Mouse (Mus musculus) embryonic facial prominence, embryonic 12.5 days (tissue): ENCODE measurements around the gene Tlr5. TPM values are rescaled to one million over a fixed set of nuclear protein-coding genes. Genes with fewer than 3 reads are reported as not detected.

Experiments used
- ATAC-seq: fragments of 200-750 bp; cut with Nextera tagmentation; 2 replicates; pipeline ENCODE4 v1.8.0; 2017; ENCODE audit not compliant: insufficient number of reproducible peaks, insufficient read depth, low FRiP score, low TSS enrichment
- H3K27ac ChIP-seq: fragments of 300-500 bp; sonication (generic); 2 replicates; pipeline ENCODE4 v1.5.1; 2016; ENCODE audit warnings: mild to moderate bottlenecking
- H3K27me3 ChIP-seq: fragments of 300-500 bp; sonication (generic); 2 replicates; pipeline ENCODE4 v1.6.1; 2016; ENCODE audit warnings: mild to moderate bottlenecking, moderate library complexity
- H3K36me3 ChIP-seq: fragments of 300-500 bp; sonication (generic); 2 replicates; pipeline ENCODE4 v1.6.1; 2016; ENCODE audit warnings: mild to moderate bottlenecking
- H3K4me1 ChIP-seq: fragments of 300-500 bp; sonication (generic); 2 replicates; pipeline ENCODE4 v1.6.1; 2016
- H3K4me2 ChIP-seq: fragments of 300-500 bp; sonication (generic); replicated peaks from 2 replicates; pipeline ENCODE4 v1.6.1; 2016; ENCODE audit warnings: mild to moderate bottlenecking, moderate library complexity
- H3K4me3 ChIP-seq: fragments of 300-500 bp; sonication (generic); 2 replicates; pipeline ENCODE4 v1.5.1; 2016; ENCODE audit warnings: mild to moderate bottlenecking
- H3K9ac ChIP-seq: fragments of 300-500 bp; sonication (generic); 2 replicates; pipeline ENCODE4 v1.6.1; 2016; ENCODE audit warnings: mild to moderate bottlenecking, moderate library complexity
- H3K9me3 ChIP-seq: fragments of 300-500 bp; sonication (generic); 2 replicates; pipeline ENCODE4 v1.6.1; 2016; ENCODE audit warnings: mild to moderate bottlenecking, moderate library complexity
- WGBS: fragments of 180-500 bp; shearing (Covaris S2); methylation state at CpG from one replicate; pipeline ENCODE4 v1.1.7; 2016; 5-methylcytosine and 5-hydroxymethylcytosine counted together
- polyA plus RNA-seq: library from polyadenylated mRNA; unstranded; fragments of >200 nt; fragmentation: Nextera tagmentation; extraction: Ambion mirVana; gene quantifications from 2 replicates; pipeline ENCODE4 v1.2.1, GENCODE M21; 2016

The Tlr5 gene
- polyA plus RNA-seq, 1 experiment from 2014 or later = 0.52 TPM

DNA sequence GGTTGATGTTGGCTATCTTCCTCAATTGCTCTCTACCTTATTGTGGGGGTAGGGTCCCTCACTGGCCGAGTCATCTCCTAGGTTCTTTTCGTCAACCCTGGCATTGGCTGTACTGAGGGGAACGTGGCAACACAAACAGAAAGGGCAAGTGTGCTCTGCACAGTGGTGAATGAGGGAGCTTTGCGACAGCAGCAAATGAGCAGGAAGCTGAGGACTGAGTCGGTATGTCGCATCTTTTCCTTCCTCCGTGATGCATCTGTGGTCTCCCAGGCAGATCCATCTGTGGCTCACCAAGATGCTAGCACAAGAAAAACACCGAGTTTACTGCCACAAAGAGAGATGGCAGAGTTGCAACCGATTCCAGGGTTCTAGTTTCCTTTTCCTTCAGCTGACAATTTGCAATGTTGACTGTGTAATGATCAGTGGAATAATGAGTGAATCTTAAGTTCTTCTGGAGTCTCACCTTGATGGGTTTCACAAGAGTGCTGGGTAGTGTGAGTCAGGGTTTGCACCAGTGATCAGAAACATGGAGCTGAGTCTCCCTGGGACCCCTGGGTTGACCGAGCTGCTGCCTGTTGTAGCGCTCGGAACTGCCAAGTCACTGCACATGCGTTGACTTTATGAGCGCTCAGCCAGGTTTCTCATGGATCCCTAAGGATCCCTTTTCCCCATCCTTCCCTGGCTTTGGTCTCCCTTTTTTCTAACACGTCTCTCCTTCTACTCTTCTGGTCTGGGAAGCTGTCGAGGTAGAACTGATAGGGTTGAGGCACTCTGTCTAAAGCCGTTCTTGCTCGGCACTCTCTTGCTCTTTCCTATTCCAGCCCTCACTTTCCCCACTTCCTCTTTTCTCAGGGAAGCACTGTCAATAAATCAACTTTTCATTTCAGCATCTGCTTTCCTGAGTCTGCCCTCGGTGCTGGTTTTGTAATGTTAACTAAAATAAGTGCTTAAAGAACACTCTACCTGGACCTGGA lies 26.4 kb upstream of the Tlr5 start:
- Histone ChIP-seq H3K4me2 (no peak overlapping the region), H3K4me3 (no peak overlapping the region), H3K9ac (no peak overlapping the region), H3K36me3 (no peaks in the 10 kb centered on the region), H3K27me3 (no peaks in the 10 kb centered on the region), H3K4me1 (no peaks in the 10 kb centered on the region), H3K27ac (no peak overlapping the region), H3K9me3 (no peaks in the 10 kb centered on the region)
- WGBS = 84% methylated on average over 19 of the region's 19 CpGs
- no peak for ATAC-seq

GRCm38 (mm10) chr1:182935469-182935868 lies 19.1 kb upstream of the Tlr5 start:
- H3K36me3 ChIP-seq = no peaks in the 10 kb centered on the region
- no peak for ATAC-seq
- H3K27ac ChIP-seq = no peak overlapping the region
- 0 out of 2 replicates have a peak, but pooled peaks cover 3% of the 10 kb centered on the region for H3K4me1 ChIP-seq
- no peak overlapping the region for H3K9ac ChIP-seq
- WGBS = 35% methylated on average over 6 of the region's 6 CpGs
- H3K27me3 ChIP-seq = no peaks in the 10 kb centered on the region
- H3K4me2 ChIP-seq = no peak overlapping the region
- H3K9me3 ChIP-seq = no peaks in the 10 kb centered on the region
- H3K4me3 ChIP-seq = no peak overlapping the region

DNA sequence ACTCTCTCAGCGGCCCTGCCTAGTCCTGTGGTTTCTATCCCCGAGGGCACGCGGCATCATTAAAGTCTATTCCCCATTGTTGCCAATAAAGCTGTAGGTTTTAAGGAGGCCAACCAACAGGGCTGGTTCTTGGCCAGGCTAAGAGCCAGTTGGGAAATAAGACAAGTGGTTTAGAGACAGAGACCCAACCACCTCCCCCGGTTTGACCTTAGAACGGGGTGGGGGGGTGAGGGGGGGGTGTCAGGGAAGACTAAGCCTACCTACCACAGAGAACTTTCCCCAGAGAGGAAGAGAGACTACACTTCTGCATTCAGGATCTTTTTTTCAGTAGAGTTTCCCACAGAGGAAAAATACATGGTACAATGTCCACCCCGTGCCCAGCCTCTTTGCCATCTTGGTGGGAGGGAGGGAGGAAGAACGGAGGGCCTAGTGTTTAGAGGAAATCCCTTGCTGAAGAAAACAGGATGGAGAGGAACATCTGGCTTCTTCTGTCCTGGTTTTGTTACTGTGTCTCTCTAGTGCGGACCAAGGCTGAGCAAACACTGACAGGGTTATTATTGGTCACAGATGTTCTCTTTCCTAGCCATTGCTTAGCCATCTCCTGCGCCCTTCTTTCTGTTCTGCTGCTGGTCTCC lies 17.0 kb upstream of the Tlr5 start:
- no peaks in the 10 kb centered on the region for H3K27me3 ChIP-seq
- no peak overlapping the region for H3K27ac ChIP-seq
- 0 out of 2 replicates have a peak, but pooled peaks cover 3% of the 10 kb centered on the region for H3K4me1 ChIP-seq
- no peak for ATAC-seq
- WGBS = 46% methylated on average over 10 of the region's 10 CpGs
- no peaks in the 10 kb centered on the region for H3K9me3 ChIP-seq
- H3K36me3 ChIP-seq = no peaks in the 10 kb centered on the region
- H3K9ac ChIP-seq = no peak overlapping the region
- no peak overlapping the region for H3K4me3 ChIP-seq
- H3K4me2 ChIP-seq = no peak overlapping the region

DNA sequence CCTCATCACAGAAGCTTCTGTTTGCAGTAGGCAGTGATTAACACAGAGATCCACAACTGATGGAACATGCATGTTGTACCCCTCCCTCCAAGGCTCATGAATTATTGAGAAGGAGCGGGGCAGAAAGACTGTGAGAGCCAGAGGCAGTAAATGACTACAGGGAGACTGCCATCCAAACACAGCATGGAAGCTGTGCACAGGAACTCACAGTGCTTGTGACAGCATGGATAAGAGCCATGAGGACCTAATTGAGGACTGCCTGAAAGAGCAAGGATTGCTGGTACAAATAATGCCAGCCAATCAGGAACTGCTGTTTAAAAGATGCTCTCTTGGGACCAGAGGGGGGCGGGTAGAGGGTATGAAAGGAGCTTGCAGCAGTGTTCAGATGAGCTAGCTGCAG lies 12.7 kb upstream of the Tlr5 start:
- no peaks in the 10 kb centered on the region for H3K27me3 ChIP-seq

DNA sequence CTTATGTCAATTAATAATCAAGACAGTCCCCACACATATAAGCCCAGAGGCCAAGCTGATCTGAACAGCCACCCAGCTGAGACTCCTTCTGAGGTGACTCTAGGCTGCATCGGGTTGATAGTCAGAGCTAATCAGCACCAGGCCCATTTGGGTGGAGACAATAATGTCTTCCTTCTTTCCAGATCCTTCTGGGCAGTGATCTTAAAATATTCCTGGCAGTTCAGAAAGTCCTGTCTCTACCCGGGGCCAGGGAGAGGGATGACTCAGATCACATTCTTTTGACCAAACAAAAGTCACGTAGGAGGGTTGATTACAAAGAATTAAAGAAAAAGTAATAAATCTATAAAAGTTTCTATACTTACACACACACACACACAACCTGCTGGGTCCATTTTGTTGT lies 10.7 kb upstream of the Tlr5 start:
- 88% methylated on average over 3 of the region's 3 CpGs for WGBS
- Histone ChIP-seq H3K9ac (no peak overlapping the region), H3K36me3 (no peaks in the 10 kb centered on the region), H3K9me3 (0 out of 2 replicates have a peak, but pooled peaks cover 4% of the 10 kb centered on the region), H3K27me3 (no peaks in the 10 kb centered on the region), H3K4me2 (no peak overlapping the region), H3K4me3 (no peak overlapping the region), H3K4me1 (no peaks in the 10 kb centered on the region), H3K27ac (no peak overlapping the region)
- ATAC-seq = no peak

More for the DNA sequence above, 12.7 kb upstream of the Tlr5 start:
- Histone ChIP-seq H3K4me1 (0 out of 2 replicates have a peak, but pooled peaks cover 3% of the 10 kb centered on the region), H3K36me3 (no peaks in the 10 kb centered on the region), H3K9me3 (0 out of 2 replicates have a peak, but pooled peaks cover 4% of the 10 kb centered on the region), H3K4me3 (no peak overlapping the region), H3K9ac (no peak overlapping the region), H3K27ac (no peak overlapping the region), H3K4me2 (no peak overlapping the region)
- 87% methylated on average over 2 of the region's 2 CpGs for WGBS
- no peak for ATAC-seq

DNA sequence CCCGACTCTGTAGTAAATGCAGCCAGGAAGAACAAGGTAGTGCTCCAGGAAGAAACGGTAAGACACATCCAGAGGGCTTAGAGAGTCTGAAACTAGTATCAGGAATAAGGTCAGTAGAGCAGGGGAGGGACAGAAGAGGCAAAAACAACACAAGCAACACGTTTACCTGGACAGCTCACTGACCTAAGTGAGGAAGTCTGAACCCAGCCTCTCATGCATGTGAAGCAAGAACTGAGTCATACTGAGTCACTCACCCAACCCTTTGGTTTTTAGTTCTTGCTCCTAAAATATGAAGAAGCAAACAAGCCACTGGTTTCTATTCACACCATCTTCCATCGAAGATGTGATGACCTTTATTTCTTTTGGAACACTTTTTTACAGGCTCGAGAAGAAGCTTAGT lies 9.9 kb upstream of the Tlr5 start:
- no peak overlapping the region for H3K4me3 ChIP-seq
- H3K27ac ChIP-seq = no peak overlapping the region
- H3K9me3 ChIP-seq = 0 out of 2 replicates have a peak, but pooled peaks cover 4% of the 10 kb centered on the region
- 75% methylated on average over 5 of the region's 5 CpGs for WGBS
- H3K9ac ChIP-seq = no peak overlapping the region
- no peaks in the 10 kb centered on the region for H3K4me1 ChIP-seq
- H3K27me3 ChIP-seq = no peaks in the 10 kb centered on the region
- no peaks in the 10 kb centered on the region for H3K36me3 ChIP-seq
- no peak for ATAC-seq
- H3K4me2 ChIP-seq = no peak overlapping the region

DNA sequence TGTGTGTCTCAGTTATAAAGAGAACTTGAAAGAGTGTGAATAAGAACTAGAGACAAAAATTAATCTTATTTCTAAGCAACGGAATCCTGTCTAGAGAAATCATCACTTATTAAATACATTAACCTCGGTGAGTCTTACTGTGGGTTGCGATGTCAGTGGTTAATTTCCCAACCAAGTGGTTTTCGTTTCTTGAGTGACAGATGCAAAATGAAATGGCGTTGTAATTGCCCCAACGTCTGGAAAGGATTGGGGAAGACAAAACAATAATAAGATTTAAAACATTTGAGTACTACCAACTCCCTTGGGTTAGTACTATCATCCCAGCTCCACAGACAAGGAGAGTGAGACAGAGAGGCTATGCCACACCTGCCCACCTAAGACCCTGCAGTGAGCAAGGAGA lies 9.0 kb upstream of the Tlr5 start:
- Histone ChIP-seq H3K9me3 (0 out of 2 replicates have a peak, but pooled peaks cover 4% of the 10 kb centered on the region), H3K27ac (no peak overlapping the region), H3K9ac (no peak overlapping the region), H3K27me3 (no peaks in the 10 kb centered on the region), H3K4me1 (no peaks in the 10 kb centered on the region), H3K4me3 (no peak overlapping the region), H3K4me2 (no peak overlapping the region), H3K36me3 (no peaks in the 10 kb centered on the region)
- no peak for ATAC-seq
- 46% methylated on average over 6 of the region's 6 CpGs for WGBS

DNA sequence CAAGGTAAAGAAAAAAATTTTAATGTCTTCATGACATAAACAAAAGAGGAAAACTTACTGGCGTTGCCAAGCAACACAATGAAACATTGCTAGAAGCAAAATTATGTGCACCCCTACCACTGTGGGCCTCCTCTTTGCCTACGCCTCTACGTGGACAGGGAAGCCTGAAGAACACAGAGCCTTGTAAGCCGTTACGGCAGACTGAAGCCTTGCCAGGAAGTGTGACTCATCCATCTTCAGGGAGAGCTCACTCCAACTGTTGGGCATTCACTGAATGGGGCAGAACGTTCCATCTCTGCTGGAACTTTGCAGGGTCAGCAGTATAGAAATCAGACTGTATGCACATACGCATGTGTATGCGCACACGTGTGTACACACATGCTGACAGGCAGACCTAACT lies 3.3 kb upstream of the Tlr5 start:
- no peak overlapping the region for H3K9ac ChIP-seq
- no peaks in the 10 kb centered on the region for H3K9me3 ChIP-seq
- no peak overlapping the region for H3K4me2 ChIP-seq
- H3K27ac ChIP-seq = no peak overlapping the region
- H3K4me1 ChIP-seq = peaks cover 8% of the 10 kb centered on the region; the same call in 1 of the 2 replicates
- 80% methylated on average over 9 of the region's 9 CpGs for WGBS
- H3K27me3 ChIP-seq = no peaks in the 10 kb centered on the region
- ATAC-seq = no peak
- no peaks in the 10 kb centered on the region for H3K36me3 ChIP-seq
- no peak overlapping the region for H3K4me3 ChIP-seq

DNA sequence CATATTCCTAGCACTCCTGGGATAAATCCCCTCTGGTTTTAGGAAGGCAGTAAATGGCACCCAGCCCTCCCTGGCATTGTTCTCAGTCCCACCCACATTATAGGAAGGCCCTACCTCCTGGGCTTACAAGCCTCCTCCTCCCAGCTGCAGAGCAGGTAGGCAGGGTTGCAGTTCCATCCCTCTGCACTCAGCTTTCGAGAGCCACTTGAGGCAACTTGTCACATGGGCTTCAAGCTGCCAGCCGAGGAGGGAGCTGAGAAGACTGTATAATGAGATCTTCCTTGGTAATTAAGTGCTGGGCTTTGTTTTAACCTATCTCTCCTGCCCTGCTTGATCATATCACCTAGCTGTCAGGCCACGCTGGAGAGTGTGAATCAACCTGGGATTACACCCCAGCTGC lies 1.4 kb upstream of the Tlr5 start:
- peaks cover 8% of the 10 kb centered on the region; the same call in 1 of the 2 replicates for H3K4me1 ChIP-seq
- no peaks in the 10 kb centered on the region for H3K9me3 ChIP-seq
- 0 out of 2 replicates have a peak, but pooled peaks cover 4% of the 10 kb centered on the region for H3K27me3 ChIP-seq
- H3K27ac ChIP-seq = no peak overlapping the region
- 28% methylated on average over 3 of the region's 3 CpGs for WGBS
- ATAC-seq = no peak
- H3K4me3 ChIP-seq = no peak overlapping the region
- H3K36me3 ChIP-seq = no peaks in the 10 kb centered on the region
- no peak overlapping the region for H3K9ac ChIP-seq
- no peak overlapping the region for H3K4me2 ChIP-seq

- Histone ChIP-seq H3K27ac (no peak overlapping the region), H3K4me2 (no peak overlapping the region), H3K9me3 (no peaks in the 10 kb centered on the region), H3K4me3 (no peak overlapping the region), H3K36me3 (no peaks in the 10 kb centered on the region), H3K27me3 (0 out of 2 replicates have a peak, but pooled peaks cover 5% of the 10 kb centered on the region), H3K9ac (no peak overlapping the region), H3K4me1 (peaks cover 8% of the 10 kb centered on the region; the same call in 1 of the 2 replicates)
- no peak for ATAC-seq
- WGBS = 60% methylated on average over 4 of the region's 4 CpGs
Measured at GRCm38 (mm10) chr1:182953667-182954066, 921 bp upstream of the Tlr5 start.

DNA sequence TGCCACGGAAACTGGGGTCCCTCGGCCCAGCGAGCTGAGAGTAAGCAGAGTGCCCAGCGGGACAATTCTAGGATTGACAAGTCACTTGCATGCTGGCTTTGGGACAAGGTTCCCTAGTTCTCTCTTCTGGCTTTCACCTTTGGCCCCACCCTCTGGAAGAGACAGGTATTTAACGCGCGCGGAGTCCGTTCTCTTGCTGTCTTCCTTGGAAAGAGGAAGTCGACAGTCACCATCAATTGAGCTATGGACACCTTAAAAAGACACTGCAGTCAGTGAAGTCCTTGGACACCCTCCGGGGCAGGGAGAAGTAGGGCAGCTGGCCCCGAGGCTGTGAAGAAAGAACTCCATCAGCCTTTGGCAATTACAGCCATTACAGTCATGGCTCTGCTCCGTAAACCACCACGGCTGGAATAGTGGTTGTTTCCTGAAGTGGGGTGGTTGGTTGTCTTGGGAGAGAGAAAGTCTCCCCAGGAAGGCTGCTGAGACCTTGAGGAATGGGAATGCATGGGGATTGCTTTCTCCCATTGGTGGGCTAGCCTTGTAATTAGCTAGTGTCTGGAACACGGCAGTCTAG lies 546 bp downstream of the Tlr5 start:
- H3K9me3 ChIP-seq = no peaks in the 10 kb centered on the region
- H3K4me2 ChIP-seq = peak overlapping the region; percentile 66
- no peaks in the 10 kb centered on the region for H3K36me3 ChIP-seq
- peaks cover 13% of the 10 kb centered on the region; the same call in 1 of the 2 replicates for H3K4me1 ChIP-seq
- peak overlapping the region; percentile 55; the same call in 1 of the 2 replicates for H3K9ac ChIP-seq
- ATAC-seq = no peak
- 0 out of 2 replicates have a peak, but pooled peaks cover 5% of the 10 kb centered on the region for H3K27me3 ChIP-seq
- WGBS = 18% methylated on average over 15 of the region's 15 CpGs
- no peak overlapping the region for H3K27ac ChIP-seq
- H3K4me3 ChIP-seq = peak overlapping the region; percentile 42
